Mouse (Mus musculus) brain, embryonic 14.5 days (tissue): Measurements from ENCODE around the gene Spred2. TPM values are rescaled to one million over a fixed set of nuclear protein-coding genes. Genes with fewer than 3 reads are reported as not detected.
"Not testable (repeated sequence)": the region's sequence is repeated elsewhere in the genome, so short reads cannot be mapped to it uniquely, and the experiment has no call there.

Experiments used
- DNase-seq: peaks from one replicate; pipeline ENCODE4 v3.0.0-alpha.2; 2011; ENCODE audit warnings: low read depth
- CTCF ChIP-seq: fragments of 200-500 bp; IDR thresholded peaks from 2 replicates; pipeline ENCODE4 v1.5.1; 2012; ENCODE audit warnings: inconsistent platforms, mild to moderate bottlenecking, moderate library complexity, borderline replicate concordance; ENCODE audit not compliant: insufficient read depth, insufficient read length; ENCODE audit errors: extremely low read depth
- POLR2A ChIP-seq: fragments of 200-500 bp; IDR thresholded peaks from 2 replicates; pipeline ENCODE4 v1.6.1; 2012; ENCODE audit warnings: mild to moderate bottlenecking, inconsistent platforms, borderline replicate concordance; ENCODE audit not compliant: poor library complexity, insufficient read depth, insufficient read length, severe bottlenecking; ENCODE audit errors: extremely low read depth
- polyA plus RNA-seq: library from polyadenylated mRNA; depleted of rRNA; stranded (reverse); fragments of >200 nt; gene quantifications from 2 replicates; pipeline ENCODE4 v1.2.3, GENCODE M21; 2012; rRNA removed

The Spred2 gene
- polyA plus RNA-seq, 1 experiment, result 22.4 TPM

- TF ChIP-seq CTCF (no peak), POLR2A (no peak)
Observed at GRCm38 (mm10) chr11:20056168-20056567, 132.0 kb downstream of the Spred2 start.

GRCm38 (mm10) chr11:20057429-20057828 lies 133.3 kb downstream of the Spred2 start:
- TF ChIP-seq POLR2A (no peak), CTCF (no peak)
- DNase-seq, result no peak

More at GRCm38 (mm10) chr11:20056168-20056567, 132.0 kb downstream of the Spred2 start:
- DNase-seq, result no peak

GRCm38 (mm10) chr11:20059736-20060135 lies 135.6 kb downstream of the Spred2 start:
- TF ChIP-seq CTCF, result no peak
- TF ChIP-seq POLR2A, result no peak
- no peak for DNase-seq

DNA sequence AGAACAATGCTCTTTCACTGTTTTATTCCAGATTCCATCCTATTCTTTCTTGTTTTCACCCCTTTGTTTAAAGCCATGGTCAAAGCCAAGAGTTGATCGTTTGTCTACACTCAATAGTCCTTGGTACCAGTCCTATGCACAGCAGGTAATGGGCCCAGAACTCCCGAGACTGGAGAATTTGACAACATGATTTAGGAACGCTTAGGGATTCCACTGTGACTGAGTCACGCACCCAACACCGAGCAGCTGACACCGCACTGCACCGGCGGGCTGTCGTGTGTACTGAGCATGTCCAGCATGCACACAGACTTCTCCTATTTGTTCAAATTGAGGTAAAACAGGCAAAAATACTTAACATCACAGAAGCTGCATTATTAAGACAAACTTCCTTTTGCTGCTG lies 138.6 kb downstream of the Spred2 start:
- DNase-seq, result not testable (repeated sequence)

GRCm38 (mm10) chr11:20064086-20064485 lies 139.9 kb downstream of the Spred2 start:
- DNase-seq, result not testable (repeated sequence)

- TF ChIP-seq CTCF (no peak), POLR2A (no peak)
- no peak for DNase-seq
Observed at GRCm38 (mm10) chr11:20064926-20065325, 140.8 kb downstream of the Spred2 start.

DNA sequence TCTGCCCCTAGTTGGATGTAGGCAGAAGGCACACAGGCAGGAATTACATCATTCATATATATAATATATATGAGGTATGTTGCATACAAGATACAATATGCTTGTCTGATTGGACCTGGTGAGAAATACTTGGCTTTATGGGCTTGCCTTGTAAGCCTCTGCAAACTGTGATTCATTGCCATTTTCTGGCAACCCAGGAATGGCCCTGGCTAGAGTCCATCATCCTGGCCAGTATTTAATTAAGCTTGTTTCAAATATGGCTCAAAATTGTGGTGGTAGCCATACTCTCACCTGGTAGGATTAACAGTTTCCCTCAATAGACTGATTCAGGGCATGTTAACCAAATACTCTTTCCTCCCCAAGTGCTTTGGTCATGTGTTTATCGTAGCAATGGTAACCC lies 141.9 kb downstream of the Spred2 start:
- no peak for DNase-seq
- TF ChIP-seq POLR2A, result no peak
- TF ChIP-seq CTCF, result no peak

- no peak for TF ChIP-seq POLR2A
- TF ChIP-seq CTCF, result no peak
- peak; percentile 28 for DNase-seq
Observed at GRCm38 (mm10) chr11:20067521-20067920, 143.3 kb downstream of the Spred2 start.

GRCm38 (mm10) chr11:20068346-20069004 lies 144.3 kb downstream of the Spred2 start:
- TF ChIP-seq CTCF, result no peak
- no peak for TF ChIP-seq POLR2A
- no peak for DNase-seq

DNA sequence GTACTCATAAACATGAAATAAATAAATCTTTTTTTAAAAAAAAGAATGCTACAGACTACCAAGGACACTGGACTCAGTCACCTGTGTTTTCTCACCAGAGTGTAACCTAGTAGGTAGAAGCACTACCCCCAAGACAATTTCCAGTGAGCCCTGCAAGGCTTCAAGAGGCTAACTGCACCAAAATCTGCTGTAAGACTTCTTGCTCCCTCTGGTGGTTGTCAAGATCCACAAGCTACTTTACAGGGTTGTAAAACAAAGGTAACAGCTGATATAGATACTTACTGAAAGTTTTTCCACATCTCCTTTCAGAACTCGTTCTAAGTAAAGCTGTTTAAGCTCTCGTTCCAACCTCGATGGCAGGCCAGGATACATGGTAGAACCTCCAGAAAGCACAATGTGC lies 148.0 kb downstream of the Spred2 start:
- TF ChIP-seq CTCF (peak; percentile 58; the same call in 1 of the 2 replicates), POLR2A (no peak)
- DNase-seq, result peak; percentile 77

- no peak for TF ChIP-seq POLR2A
- TF ChIP-seq CTCF, result no peak
- no peak for DNase-seq
Observed at GRCm38 (mm10) chr11:20072826-20073225, 148.7 kb downstream of the Spred2 start.

Other genes starting within 250 kb of the Spred2 start
- 90.8 and 113 TPM in 2 replicates for gene Actr2, start 188.5 kb downstream of the Spred2 start, polyA plus RNA-seq